Mouse (Mus musculus) NIH3T3 (cell line): ENCODE measurements around the gene Cd274.
"Not testable (repeated sequence)": the region's sequence is repeated elsewhere in the genome, so short reads cannot be mapped to it uniquely, and the experiment has no call there.

Experiments used
- DNase-seq: peaks from one replicate; pipeline ENCODE4 v3.0.0-alpha.2; 2012; ENCODE audit warnings: low read depth

Gene Cd274

GRCm38 (mm10) chr19:29394721-29395120 is 27.5 kb downstream of the Cd274 start:
- DNase-seq: no peak

DNA sequence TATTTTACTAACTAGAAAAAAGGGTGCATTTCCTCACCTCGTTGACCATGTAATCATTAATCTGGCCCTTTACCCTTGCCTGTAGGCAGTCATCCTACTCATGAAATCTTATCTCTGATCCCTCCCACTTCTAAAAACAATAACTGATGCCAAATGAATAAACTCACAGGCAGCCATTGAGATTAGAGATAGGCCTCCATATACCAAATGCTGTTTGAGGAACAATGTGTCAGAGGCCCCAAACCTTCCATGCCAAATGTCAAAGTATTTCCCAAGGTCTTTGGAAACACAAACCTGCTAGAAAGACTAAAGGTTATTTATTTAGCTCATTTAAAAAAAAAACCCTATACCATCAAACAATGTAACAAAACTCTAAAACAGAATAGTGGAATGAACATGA is 29.1 kb downstream of the Cd274 start:
- no peak for DNase-seq

DNA sequence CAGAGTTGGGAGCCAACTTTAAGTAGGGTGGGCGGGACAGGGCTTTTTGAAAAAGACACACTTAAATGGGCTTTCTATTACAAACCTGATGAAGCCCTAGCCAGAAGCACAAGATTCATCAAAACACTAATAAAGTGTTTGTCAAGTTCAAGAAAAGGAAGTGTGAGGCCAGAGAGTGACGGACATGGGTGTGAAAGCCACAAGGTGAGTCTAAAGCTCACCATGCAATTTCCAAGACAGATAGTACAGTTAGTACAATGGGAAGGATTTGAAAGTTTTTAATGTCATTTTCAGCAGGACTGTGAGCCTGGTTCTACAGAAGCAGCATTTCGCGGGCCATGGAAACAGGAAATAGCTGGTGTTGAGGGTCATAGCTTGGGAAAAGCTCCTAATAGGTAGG is 32.5 kb downstream of the Cd274 start:
- DNase-seq: no peak

- no peak for DNase-seq
These were observed 33.2 kb downstream of the Cd274 start for GRCm38 (mm10) chr19:29400466-29400865.

- no peak for DNase-seq
These were observed 35.4 kb downstream of the Cd274 start for GRCm38 (mm10) chr19:29402621-29403020.

DNA sequence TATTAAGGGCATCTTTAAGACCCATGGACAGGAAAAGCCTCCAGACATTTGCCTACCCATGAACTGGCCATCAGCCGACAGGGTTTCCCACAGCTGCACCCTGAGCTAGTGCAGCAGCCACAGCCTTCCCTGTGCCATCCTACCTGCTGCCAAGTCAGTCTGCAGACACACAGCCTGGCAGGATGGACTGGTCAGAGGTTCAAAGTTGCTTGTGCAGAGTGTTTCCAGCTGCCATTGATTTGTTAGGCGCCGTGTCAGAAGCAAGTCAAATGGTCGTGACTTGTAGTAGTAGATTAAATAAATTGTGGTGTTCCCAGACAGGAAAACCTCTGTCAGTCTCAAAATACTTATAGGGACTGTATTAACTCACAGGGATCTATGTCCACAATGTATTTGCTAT is 36.0 kb downstream of the Cd274 start:
- DNase-seq: no peak

DNA sequence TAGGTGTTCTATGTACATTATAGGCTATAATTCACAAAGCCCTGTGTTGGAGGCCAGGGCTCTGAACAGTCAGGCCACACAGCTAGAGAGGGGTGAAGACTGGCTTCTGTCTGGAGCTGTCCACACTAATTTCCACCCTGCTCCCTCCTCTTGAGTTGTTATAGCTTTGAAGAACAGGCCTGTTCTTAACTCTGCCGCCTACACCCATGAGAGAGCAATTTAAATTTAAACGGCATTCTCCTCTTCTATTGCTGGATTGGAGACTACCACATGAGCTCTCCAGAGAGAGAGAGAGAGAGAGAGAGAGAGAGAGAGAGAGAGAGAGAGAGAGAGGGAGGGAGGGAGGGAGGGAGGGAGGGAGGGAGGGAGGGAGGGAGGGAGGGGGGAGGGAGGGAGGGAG is 38.1 kb downstream of the Cd274 start:
- no peak for DNase-seq

DNA sequence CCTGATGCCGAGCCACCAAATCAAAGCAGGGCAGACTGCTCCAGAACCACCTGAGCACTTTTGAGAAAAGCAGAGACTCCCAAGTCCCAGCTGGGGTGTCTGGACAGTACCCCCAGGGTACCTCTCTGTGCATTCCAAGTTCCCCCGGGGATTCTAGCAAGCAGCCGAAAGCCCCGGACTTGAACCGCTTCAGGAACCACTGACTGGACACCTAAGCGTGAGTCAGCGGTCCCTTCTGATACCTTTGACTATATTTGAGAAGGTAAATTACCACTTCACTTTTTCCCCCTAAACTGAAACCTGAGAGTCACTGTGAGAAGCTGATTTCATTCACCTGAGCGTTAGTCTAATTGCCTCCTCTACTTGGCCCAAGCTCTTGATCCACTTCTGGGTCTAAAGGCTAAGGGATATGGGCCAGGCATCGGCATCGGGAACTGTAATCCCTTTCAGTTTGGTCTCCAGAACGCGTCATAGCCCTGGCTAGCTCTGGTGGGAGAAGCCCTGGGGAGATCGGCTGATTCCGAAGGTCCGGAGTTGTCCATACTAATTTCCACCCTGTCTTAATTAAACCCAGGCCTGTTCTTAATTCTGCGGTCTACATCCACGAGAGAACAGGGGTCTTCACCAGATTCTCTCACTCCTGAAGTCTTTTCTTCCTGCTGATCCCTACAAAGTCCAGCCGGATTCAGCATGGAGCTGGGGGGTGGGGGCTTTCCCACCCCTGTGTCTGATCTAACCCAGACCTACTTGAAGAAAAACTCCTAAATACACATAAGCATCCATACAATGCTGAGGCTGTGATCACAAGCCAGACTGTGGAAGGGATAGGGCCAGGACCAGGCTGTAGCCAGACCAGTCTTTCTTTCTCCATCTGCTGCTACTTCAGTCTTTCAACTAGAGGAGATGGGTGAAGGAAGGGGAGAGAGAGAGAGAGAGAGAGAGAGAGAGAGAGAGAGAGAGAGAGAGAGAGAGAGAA is 39.1 kb downstream of the Cd274 start:
- DNase-seq: no peak

DNA sequence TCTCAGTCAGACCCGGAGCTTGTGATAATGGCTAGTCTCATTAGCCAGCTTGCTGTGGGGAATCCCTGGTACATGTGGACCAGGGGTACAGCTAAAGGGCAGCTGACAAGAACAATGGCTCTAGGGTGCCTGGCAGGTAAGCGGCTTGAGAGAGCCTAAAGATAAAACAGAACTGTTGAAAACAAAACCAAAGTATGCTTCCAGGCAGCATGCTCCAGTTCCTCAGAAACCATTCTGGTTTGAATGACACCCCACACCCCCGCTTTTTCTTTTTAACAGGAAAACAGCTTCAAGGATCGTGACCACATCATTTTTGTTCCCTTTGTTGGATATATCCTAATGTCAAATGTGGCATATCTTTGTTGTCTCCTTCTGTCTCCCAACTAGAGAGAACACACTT is 43.4 kb downstream of the Cd274 start, which contains the start of gene Pdcd1lg2:
Pdcd1lg2 (plus strand) TSS at position 301 of the 400 bp plus-strand sequence.
- no peak for DNase-seq

DNA sequence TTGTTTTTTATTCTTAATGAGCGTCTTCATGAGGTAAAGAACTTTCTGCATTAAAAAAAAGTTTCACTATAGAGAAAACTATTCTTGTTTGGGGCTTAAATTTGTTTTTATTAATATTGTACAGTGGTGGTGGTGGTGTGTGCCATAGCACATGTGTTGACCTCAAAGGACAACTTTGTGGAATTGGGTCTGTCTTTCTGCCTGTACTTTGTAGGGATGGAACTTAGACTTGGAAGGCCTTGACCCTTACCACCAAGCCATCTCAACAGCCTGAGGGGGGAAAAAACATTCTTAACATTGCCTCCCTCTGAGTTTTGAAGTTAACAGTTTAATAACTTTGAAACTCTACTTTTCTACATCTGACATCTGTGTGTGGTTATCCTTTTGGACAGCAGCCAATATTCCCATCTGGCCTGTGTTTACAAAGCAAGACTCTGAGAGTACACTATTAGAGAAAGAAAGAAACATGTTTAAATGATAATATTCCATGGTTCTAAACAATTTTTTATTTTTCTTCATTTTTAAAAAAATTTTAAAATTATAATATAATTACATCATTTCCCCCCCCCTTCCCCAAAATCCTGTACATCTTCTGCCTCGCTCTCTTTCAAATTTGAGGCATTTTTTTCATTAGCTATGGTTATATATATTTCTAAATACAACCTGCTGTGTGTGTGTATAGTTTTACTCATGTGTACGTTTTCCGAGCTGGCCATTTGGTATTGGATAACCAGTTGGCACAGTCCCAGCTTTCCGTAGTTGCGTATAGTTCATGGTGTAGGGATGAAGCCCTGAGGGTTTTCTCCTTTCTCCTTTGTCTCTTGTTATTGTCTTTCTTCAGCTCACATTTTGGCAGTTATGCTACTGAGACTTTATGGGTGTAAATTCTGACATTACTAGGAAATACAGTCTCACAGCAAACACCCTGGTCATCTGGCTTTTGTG is 45.5 kb downstream of the Cd274 start:
- peak; percentile 93 for DNase-seq

GRCm38 (mm10) chr19:29414513-29414912 is 47.3 kb downstream of the Cd274 start:
- no peak for DNase-seq

DNA sequence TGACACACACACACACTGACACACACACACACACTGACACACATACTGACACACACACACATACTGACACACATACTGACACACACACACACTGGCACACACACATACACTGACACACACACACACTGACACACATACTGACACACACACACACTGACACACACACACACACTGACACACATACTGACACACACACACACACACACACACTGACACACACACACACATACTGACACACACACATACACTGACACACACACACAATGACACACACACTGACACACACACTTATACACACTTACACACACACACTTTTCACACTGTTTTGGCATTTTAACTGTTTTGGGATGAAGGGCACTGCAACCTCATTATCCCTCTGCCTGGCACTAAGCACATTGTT is 47.7 kb downstream of the Cd274 start:
- DNase-seq: not testable (repeated sequence)

GRCm38 (mm10) chr19:29416393-29416902 is 49.2 kb downstream of the Cd274 start:
- DNase-seq: no peak

- no peak for DNase-seq
These were observed 49.9 kb downstream of the Cd274 start for GRCm38 (mm10) chr19:29417188-29417587.

DNA sequence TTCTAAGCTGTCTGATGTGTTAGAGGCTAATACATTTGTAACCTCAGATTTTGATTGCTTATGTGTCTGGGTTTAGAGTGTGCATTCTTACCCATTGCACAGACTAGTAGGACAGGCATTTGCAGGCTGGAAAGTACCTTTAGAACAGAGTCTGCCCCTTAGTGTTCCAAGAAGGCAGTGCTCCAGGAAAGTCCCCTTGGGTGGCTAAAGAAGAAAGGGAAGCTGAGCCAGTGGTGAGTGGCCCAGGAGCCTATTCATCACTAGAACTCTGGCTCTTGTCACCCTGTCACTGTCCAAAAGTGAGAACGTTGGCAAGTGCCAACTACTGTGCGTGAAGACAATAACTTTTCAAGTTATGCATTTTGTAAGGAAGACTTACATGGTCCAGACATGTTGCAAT is 50.6 kb downstream of the Cd274 start:
- DNase-seq: no peak

- DNase-seq: no peak
These were observed 51.4 kb downstream of the Cd274 start for GRCm38 (mm10) chr19:29418661-29419115.

DNA sequence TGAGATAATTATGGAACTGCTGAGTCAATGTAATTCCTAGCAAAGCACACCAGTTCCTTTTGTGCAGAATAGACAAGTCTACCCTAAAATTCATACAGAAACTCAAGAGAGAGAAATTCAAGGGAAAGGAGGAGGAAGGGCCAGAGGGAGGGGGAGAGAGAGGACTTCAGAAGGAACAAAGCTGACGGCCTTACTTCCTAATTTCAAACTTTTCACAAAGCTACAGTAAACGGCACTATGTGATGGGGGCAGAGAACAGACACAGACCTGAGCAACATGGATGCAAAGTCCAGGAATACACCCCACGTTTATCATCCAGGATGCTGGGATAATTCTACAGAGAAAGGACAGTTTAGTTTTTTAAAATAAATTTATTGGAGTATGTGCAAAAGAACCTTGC is 52.3 kb downstream of the Cd274 start:
- no peak for DNase-seq

DNA sequence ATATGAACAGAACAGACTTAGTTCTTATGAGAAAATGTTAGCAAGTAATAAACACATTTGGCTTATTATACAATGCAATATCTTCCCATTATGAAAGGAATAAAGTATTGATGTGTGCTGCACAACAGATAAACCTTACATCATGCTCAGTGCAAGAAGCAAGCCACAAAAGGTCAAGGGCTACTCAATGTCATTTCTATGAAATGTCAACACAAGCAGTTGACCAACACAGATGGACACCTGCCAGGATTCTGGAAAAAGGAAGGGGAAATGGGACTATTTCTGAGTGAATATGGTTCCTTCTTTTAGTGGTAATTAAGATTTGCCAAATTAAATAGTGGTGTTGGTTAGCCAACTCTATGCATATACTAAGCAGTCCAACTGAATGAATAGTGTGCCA is 52.7 kb downstream of the Cd274 start:
- peak; percentile 28 for DNase-seq

GRCm38 (mm10) chr19:29420397-29420796 is 53.1 kb downstream of the Cd274 start:
- DNase-seq: no peak

GRCm38 (mm10) chr19:29422013-29422645 is 54.9 kb downstream of the Cd274 start:
- no peak for DNase-seq

DNA sequence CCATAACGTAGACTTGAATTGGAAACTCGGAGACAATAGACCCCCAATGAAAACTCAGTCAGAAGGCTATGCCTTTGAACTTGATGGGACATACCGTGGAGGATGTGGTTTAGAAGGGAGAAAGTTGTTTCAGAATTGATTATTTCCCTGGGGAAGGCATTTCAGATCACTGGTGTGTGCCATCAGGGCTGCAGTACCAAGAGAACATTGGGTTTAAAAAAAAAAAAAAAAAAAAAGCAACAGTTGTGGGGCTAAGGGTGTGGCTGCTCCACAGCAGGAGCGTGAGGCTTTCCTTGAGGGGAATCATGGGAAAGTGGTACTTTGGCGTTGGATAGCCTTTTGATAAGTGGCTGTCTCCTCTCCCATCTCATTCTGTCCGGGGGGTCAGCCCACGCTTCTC is 55.5 kb downstream of the Cd274 start:
- DNase-seq: no peak

DNA sequence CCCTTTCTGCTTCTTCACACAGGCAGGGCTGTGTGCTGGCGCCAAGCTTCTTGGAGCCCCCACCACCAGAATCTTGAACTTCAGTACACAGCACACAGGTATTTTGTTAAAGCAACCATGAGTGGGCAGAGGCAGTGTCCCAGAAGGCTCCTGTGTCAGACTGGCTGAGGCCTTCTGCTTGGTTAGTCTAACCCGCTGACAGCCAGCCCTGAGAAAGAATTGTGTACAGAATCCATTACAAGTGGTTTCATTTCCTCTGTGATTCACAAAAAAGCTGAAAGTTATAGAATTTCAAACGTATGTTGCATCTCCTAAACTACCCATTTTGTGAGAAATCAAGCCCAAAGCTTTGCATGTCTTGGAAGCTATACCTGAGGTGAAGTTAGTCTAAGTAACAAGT is 63.3 kb downstream of the Cd274 start:
- no peak for DNase-seq
